Mouse (Mus musculus): ENCODE measurements at regions not wholly inside any gene's neighbourhood (a gene's known extent, or its start where the extent isn't known, plus 50 kb on each side); places are given as distances from the start of the nearest gene placed in this dataset.

DNA sequence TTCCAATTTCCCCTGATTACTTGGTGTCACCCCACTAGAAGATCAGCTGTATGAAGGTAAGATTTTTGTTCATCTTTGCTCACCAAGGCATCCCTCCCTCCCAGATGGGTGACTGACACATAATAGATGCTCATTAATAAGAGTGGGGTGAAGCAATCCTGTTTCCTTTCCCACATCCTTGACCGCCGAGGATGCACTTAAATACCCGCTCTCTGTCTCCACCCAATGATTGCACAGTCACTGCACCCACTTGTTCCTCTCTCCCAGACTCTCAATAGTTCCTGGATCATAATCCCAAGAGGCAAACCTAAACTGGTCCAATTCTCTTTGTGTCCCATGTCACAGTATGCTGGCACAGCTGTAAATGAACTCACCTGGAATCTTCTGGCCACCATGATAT lies 86.4 kb upstream of the Ccn6 start:
- no peak for DNase-seq (ENCODE audit: low read depth, low spot score)

DNA sequence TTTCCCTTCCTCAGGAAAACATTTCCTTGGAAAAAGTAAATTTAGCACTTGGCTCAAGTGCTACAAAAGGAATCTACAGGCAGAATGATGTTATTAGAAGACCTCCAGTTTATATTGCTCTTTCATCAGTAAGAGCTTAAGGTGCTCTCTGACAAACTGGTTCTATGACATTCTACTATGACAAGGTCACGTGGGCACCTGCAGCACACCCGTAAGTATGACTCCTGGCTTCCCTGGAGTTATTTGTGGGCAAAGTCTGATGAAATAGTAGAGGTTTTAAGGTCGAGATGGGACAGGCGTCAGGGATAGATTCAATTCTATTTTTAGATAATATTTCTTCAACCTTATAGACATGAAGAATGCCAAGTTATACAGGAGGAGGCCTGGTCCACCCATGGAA lies 84.9 kb upstream of the Ccn6 start:
- DNase-seq (ENCODE audit: low read depth, low spot score) = no peak

- no peak for DNase-seq (ENCODE audit: low read depth, low spot score)
Measured at GRCm38 (mm10) chr10:39246984-39247383, 83.4 kb upstream of the Ccn6 start.

GRCm38 (mm10) chr10:39245141-39245540 lies 81.5 kb upstream of the Ccn6 start:
- DNase-seq (ENCODE audit: low read depth, low spot score) = no peak

DNA sequence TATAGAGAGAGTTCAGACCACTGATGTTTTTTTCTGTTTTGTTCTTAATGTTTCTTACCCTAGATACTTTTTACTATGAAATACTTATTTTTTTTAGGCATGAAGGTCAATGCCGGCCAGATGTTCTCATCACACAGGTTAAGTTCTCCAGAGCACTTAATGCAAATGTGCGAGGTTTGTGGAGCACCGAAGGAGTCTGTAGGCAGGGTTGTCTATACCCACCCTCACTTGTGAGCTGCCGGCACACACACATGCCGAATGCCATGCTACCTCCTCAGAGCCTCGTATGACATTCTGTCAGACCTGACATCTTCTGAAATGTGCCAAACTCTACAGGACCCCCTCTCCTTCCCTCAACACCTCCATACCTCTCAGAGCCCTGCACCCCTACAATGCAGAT lies 80.5 kb upstream of the Ccn6 start:
- no peak for DNase-seq (ENCODE audit: low read depth, low spot score)

- no peak for DNase-seq (ENCODE audit: low read depth, low spot score)
Measured at GRCm38 (mm10) chr10:39242398-39242797, 78.8 kb upstream of the Ccn6 start.

GRCm38 (mm10) chr10:39241922-39242321 lies 78.3 kb upstream of the Ccn6 start:
- DNase-seq (ENCODE audit: low read depth, low spot score) = no peak

DNA sequence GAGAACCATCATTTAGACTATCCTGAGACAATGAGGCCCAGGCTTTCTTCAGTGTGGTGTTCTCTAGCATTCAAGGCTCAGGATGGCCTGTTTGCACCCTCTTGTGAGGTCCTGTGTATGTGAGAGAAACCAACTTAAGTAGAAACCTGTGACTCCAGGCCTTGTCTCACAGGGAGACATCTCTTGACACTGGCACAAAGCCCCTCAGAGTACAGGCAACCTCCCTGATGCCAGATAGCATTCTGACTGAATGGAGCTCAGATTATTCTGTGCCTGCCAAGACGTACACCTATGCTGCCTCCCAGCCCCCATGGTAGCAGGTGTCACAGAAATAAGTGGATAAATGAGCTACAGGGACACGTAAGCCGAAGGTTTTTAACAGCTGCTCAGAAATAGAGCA lies 77.9 kb upstream of the Ccn6 start:
- no peak for DNase-seq (ENCODE audit: low read depth, low spot score)

- DNase-seq (ENCODE audit: low read depth, low spot score) = no peak
Measured at GRCm38 (mm10) chr10:39240966-39241365, 77.4 kb upstream of the Ccn6 start.

GRCm38 (mm10) chr10:39240178-39240791 lies 76.7 kb upstream of the Ccn6 start:
- no peak for DNase-seq (ENCODE audit: low read depth, low spot score)

- peak; percentile 62 for DNase-seq (ENCODE audit: low read depth, low spot score)
Measured at GRCm38 (mm10) chr10:39239498-39240177, 76.0 kb upstream of the Ccn6 start.

DNA sequence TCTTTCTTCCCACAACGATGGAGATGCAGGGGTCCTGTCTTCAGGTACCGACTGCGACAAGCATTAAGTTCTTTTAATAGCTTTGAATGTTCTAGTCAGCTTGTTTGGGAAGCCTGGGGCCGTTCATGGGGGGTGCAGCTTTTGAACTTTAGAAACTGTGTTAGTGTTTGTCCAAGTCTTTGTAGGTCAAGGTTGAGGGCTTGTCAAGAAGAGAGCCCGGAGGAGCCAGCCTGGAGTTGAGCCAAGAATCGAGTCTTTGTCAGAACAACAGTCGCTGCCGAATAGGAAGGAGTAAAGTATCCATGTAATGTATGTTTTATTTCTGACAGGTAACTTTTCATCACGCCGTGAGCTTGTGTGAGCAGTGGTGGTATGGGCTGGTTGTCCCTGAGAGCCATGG lies 75.0 kb upstream of the Ccn6 start:
- no peak for DNase-seq (ENCODE audit: low read depth, low spot score)

GRCm38 (mm10) chr10:39237549-39237948 lies 74.0 kb upstream of the Ccn6 start:
- DNase-seq (ENCODE audit: low read depth, low spot score) = no peak

DNA sequence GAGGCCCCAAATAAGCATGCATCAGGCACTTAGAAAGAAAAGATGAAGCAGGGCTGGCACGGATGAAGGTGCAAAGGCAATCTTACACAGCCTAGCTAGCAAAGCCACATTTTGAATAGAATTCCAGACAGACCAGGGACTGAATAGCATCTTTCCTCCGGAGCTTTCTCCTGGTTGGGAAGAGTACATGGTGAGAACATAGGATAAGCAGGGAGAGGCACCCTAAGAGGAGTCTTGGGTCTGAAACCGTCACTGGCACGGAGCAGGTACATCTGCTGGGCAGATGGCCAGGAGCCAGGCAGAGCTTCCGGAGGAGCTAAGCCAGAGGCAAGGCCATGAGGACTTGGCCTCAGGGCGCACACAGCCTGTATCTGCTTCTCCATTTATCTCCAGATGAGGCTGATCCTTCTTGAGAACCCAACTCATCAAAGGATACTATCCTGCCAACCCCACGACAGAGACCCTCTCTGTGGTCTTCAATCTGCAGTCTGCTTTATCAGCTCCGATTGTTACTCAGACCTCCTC lies 70.4 kb upstream of the Ccn6 start:
- DNase-seq (ENCODE audit: low read depth, low spot score) = no peak

GRCm38 (mm10) chr10:39233191-39233590 lies 69.6 kb upstream of the Ccn6 start:
- no peak for DNase-seq (ENCODE audit: low read depth, low spot score)

DNA sequence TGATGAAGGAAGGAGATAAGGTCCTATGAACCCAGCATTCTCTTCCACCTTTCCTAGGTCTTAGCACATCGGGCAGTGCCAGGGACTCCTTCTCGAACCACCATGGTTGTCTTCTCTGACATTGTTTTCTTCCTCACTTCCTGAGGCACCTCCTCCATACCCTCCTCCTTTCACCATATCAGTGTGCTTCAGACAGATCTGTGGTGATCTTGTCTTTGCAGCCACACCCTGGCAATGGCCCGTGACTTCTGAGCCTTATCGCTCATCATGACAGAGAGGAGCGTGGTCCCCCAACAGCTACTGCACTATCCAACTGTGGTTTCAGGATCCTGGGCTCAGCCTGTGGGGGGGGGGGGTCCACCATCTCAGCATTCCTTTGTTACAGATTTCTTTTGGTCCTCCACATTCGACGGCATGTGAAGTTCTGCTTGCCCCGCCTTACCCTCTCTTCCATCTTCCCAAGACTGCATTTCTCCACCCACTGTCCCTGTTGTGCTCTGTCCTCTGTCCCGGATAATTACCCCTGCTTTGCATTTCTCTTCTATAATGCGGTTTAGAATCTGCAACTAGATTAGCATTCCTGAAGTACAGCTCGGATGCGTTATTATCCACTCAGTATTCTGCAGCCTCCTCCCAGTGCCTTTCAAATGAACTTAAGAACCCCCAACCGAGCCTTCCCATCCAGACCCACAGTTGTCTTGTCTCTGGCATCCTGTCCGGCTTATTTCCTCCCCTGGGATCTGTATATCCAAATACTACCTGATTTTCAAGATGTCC lies 67.2 kb upstream of the Ccn6 start:
- no peak for DNase-seq (ENCODE audit: low read depth, low spot score)

DNA sequence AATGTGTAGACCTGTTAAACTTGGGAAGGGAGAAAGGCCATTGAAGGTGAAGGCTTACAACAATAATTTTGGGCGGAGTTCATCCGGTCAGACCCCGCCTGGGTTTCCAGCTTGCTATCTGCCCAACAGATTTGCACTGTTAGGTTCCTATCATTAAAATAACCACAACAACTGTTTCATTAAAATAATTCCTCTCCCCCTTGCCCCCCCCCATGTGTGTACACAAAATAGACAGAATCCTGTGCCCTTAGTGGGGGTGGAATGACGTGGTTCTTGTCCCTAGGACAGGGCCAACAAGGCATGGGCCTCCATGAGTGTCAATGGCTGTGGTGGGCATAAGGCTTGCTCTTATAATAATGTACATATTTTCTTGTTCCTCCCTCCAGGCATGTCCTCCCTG lies 65.6 kb upstream of the Ccn6 start:
- no peak for DNase-seq (ENCODE audit: low read depth, low spot score)

DNA sequence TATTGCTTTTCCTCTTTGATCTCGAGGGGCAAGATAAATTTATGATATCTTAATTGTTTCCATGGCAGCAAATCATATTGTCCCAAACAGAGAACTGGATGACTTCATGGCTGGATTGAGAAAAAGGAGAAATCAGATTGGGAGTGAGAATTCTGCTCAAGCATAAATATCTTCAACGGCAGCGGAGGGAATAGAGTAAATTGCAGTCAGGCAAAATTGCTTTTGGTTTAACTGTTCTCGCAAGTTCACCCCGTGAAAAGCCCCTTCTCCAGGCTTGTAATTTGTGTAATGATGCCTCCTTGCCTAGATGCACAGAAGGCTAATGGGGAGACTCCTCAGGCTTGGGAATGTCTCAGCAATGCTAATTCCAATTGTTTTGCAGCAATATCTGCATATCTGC lies 64.4 kb upstream of the Ccn6 start:
- no peak for DNase-seq (ENCODE audit: low read depth, low spot score)

GRCm38 (mm10) chr10:39227499-39227942 lies 63.9 kb upstream of the Ccn6 start:
- no peak for DNase-seq (ENCODE audit: low read depth, low spot score)

- DNase-seq (ENCODE audit: low read depth, low spot score) = no peak
Measured at GRCm38 (mm10) chr10:39226518-39226917, 62.9 kb upstream of the Ccn6 start.

- DNase-seq (ENCODE audit: low read depth, low spot score) = no peak
Measured at GRCm38 (mm10) chr10:39224449-39225094, 61.0 kb upstream of the Ccn6 start.

DNA sequence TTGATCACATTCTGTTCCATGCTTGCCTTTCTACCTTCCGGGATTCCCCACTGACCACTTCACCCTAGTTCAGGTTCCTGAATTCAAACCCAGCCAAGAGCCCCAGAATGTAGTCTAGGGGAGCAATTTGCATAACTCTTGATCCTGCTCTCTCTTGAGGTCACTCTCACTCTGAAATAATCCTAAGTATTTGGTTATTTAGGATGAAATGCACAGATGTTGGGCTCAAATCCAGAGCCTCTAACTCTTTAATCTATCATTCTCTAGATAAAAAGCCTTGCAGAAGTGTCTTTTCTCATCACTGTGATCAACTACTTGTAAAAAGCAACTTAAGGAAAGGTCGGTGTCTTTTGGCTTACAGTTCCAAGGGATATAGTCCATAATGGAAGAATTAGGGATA lies 57.4 kb upstream of the Ccn6 start:
- no peak for DNase-seq (ENCODE audit: low read depth, low spot score)

Measured in WW6 (cell line).